Mouse (Mus musculus) thymus, postnatal 0 days (tissue): ENCODE measurements around the gene Nubpl. TPM values are rescaled to one million over a fixed set of nuclear protein-coding genes. Genes with fewer than 3 reads are reported as not detected.

Source experiments
- DNase-seq: peaks from one replicate; pipeline ENCODE4 v3.0.0-alpha.2; 2015; ENCODE audit warnings: low spot score
- polyA plus RNA-seq: library from polyadenylated mRNA; unstranded; fragments of >200 nt; fragmentation: Nextera tagmentation; extraction: Ambion mirVana; gene quantifications from 2 replicates; pipeline ENCODE4 v1.2.1, GENCODE M21; 2015

The Nubpl gene
- polyA plus RNA-seq, 1 experiment from 2014 or later = 8.6 TPM

GRCm38 (mm10) chr12:52242712-52243111 lies 145.2 kb downstream of the Nubpl start:
- DNase-seq = no peak

GRCm38 (mm10) chr12:52247438-52247837 lies 149.9 kb downstream of the Nubpl start:
- DNase-seq = no peak

- DNase-seq = no peak
These were observed 151.0 kb downstream of the Nubpl start for GRCm38 (mm10) chr12:52248531-52248930.

DNA sequence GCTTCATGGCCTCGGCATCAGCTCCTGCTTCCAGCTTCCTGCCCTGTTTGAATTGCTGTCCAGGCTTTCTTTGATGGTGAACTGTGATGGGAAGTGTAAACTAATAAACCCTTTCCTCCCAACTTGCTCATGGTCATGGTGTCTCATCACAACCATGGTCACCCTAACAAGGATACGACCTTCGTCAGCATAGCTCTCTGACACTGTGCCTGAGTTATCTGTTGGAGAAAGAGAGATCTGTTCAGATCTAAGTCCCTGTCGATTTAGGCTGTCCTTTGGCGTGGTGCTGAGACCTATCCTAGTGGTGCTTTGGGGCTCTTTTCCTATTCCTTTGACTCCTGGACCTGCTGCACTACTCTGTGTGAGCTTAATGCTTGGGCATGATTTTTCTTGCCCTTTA lies 156.6 kb downstream of the Nubpl start:
- no peak for DNase-seq

DNA sequence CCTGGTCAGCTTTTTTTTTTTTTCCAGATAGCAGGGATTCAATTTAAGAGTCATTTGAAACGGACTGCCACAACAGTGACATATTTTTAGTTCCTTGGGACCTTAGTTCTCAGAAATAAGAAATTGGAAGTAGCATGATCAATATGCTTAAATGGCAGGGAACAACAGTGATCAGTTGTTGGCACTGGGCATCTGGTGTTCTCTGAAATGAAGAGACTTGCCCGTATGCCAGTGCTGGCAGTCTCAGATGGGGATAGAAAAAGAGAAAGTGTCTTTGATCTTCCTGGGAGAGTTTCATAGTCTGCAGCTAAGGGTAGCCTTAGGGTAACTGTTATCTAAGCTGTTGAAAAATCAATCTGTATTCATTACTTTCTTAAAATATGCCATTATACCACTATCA lies 170.6 kb downstream of the Nubpl start:
- no peak for DNase-seq

DNA sequence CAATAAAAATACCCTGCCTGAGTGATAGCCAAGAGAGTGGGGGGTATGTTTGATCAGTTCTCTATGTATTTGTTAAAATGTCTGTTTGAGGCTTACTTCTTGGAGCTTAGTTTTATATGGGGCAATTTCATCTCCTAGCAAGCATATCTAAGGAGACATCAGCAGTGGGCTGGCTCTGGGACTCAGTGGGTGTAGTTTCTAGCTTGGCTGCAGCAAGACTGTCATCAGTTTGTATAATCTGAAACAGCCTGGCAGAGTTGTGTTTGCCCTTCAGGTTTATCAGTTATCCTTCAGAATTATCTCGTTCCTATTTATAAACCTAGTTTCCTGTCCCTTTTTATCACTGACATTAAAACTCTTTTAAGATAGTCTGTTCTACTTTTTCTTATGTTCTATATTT lies 175.3 kb downstream of the Nubpl start:
- DNase-seq = no peak

DNA sequence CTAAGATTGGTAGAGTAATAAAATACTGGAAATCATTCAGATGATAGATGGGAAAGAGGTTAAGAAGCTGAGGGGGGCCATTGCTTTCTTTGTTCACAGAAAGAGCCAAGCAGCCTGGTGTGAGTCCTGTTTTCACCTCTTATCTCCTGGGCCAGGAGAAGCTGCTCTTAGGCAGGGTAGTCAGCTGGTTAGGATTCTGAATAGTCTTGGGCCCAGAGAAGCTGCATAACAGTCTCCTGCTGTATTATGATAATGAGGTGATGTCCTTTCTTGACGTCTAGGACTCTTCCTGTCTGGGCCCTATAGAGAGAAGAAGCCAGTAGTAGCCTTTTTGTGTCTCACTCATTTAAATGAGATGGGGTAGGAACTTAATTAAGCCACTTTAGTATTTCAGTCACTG lies 178.8 kb downstream of the Nubpl start:
- no peak for DNase-seq

GRCm38 (mm10) chr12:52281232-52281631 lies 183.7 kb downstream of the Nubpl start:
- DNase-seq = no peak

DNA sequence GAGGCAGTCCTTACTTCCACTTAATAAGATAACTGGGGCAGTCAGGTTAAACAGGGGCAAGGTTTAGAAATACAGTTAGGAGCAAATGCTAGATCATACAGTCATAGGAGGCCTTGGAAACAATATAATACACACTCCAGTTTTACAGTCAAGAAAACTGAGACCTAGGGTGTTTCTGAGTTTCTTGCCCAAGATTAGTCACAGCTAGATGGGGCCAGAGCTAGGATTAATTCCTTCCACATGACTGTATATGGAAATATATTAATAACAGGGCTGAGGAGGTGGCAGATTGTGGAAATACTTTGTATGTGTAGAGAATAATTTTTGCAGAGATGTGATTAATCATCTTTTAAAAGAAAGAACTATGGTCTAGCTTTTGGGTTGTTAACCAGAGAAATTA lies 186.9 kb downstream of the Nubpl start:
- no peak for DNase-seq

- DNase-seq = no peak
These were observed 189.3 kb downstream of the Nubpl start for GRCm38 (mm10) chr12:52286802-52287201.

DNA sequence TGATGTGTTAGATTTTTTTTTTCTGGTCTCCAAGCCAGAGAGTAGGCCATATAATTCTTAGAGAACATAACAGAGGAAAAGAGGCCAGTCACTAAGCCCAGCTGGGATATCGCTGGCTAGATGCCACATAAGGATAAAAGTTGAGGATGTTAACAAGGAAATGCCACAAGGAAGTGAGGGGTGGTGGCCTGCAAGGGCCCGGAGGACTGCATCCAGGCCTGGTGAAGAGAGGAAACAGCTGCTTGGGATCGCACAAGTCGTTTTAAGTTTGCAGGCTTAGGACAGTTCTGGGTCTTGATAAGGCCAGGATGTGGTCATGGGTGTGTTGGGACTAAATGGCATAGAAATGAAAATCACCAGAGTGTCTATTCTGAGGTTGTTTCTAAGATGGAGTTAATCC lies 191.0 kb downstream of the Nubpl start:
- no peak for DNase-seq

DNA sequence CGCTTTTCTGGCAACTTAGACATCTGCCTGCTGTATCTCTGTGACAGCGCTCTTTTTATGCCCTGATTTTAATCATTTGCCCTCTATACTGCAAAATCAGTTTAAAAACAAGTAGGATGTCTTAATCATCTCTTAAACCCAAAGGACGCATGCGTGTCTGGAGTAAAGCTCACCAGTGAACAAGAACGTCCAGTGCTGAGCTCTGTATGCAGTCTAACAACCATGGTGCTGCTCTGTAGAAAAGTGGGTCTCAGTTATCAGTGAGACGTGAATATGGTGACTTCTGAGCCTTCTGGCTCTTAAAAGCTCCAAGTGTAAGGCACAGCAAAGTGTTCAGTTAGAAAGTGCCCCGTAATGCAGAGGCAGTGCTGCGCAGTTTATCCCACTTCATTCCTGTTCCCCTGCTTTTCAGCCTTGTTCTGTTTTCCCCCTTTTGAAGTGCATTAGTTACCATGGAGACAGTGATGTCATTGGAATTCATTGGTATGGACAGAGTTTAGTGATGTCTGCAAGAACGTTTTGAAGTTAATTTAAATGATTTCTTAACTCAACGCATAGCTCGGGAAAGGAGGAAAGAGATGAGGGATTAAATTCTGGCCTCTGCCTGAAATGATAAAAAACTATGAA lies 191.5 kb downstream of the Nubpl start:
- no peak for DNase-seq

DNA sequence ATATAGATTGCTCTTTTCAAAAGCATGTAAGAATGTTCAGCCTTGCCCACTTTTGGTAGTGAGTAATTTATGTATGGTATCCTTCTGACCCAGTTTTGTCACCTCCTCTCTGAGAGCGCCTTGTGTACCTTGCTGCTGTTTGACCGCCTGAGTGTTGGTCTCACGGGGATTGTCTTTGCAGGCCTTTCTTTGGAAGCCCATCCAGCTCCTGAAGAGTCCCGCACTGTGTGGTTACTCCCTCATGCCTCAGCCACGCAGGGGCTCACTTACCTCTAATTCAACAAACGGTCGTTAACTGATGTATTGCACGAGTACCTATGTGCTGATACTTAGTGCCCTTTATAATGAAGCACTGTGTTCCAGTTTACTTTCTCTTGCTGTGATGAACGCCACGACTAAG lies 192.1 kb downstream of the Nubpl start:
- DNase-seq = no peak

DNA sequence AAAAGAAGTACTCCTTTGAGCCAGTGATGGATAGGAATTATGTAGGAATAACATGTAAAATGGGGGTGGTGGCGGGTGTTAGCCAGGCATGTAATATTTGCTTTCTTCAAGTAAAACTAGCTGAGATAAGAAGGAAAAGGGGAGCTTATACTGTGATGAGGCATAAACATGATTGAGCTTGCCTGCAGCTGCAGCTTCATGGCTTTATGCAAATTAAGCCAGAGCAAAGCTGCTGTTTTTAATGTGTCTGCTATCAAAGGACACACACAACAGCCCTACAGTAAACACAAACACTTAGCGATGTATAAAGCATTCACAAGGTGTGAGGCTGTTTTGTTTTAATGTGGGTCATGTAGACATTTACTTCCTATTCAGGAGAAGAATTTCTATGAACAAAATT lies 196.4 kb downstream of the Nubpl start:
- no peak for DNase-seq

DNA sequence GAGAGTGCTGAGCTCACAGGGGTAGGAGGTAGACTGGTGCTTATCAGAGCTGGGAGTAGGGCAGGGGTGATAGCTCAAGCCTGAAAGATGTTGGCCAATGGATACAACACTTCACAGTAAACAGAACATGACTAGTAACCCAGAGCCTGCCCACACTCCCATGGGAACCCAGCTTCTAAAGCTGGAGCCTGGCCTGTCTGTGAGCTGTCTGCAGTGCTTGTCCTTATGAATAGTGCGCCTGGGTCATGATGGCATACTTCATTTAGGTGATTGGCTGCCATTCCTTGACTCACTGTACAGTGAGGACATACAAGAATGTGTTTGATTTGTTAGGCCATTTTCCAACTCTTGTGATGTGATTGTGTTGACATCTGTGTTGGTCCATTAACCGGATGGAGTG lies 200.5 kb downstream of the Nubpl start:
- DNase-seq = no peak

DNA sequence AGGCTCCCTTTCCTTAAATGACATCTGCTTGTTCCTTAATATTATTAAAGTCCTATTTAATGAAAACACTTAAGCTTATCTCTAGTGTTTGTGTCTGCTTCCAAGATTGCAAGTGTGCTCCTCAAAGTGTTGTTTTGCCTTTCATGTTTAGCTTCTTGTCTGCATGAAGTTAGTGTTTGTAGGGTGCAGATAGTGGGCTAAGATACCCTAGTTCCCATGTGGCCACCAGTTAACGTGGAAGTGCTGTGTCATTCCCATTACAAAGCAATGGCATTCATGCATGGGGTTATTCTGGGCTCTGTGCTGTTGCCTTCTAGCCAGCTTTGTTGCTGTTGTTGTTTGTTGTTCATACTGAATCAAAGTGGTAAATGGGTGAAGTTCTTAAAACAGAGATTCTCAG lies 201.1 kb downstream of the Nubpl start:
- DNase-seq = no peak

- DNase-seq = no peak
These were observed 205.4 kb downstream of the Nubpl start for GRCm38 (mm10) chr12:52302961-52303360.

GRCm38 (mm10) chr12:52306348-52306747 lies 208.8 kb downstream of the Nubpl start:
- DNase-seq = no peak

DNA sequence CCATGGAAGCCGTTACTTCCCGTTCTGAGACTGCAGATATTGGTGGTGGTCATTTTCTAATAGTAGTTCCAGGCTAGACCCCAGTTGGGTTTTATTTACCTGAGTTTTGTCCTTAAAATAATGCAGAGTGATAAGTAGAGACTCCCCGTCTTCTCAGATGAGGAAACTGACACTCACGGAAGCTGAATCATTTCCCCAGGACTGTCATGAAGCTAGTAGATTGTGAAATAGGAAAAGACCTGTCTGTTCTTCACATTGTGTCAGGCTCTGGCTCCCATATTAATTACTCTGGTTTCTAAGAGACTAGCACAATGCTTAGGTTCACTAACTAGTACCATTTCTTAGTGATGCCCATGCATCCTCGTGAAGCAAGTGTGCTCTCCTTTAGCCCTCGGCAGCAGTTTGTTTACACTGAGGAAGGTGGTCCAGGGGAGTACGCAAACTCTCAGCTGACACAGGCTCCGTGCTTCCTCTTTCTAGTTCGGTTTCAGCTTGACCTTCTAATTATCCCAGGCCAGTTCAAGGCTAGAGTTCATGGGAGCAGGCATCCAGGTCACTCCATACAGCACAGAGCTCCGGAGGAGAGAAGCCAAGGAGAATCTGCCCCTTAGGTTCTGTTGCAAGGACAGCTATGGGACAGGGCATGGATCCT lies 209.9 kb downstream of the Nubpl start:
- DNase-seq = no peak

- DNase-seq = no peak
These were observed 211.1 kb downstream of the Nubpl start for GRCm38 (mm10) chr12:52308628-52309027.

- no peak for DNase-seq
These were observed 217.3 kb downstream of the Nubpl start for GRCm38 (mm10) chr12:52314818-52315217.

GRCm38 (mm10) chr12:52317635-52318034 lies 220.1 kb downstream of the Nubpl start:
- DNase-seq = no peak

- DNase-seq = no peak
These were observed 220.9 kb downstream of the Nubpl start for GRCm38 (mm10) chr12:52318426-52318825.
